Mouse (Mus musculus) gastrocnemius, postnatal 25 days (tissue): ENCODE results near the gene Eprs. TPM values are rescaled to one million over a fixed set of nuclear protein-coding genes. Genes with fewer than 3 reads are reported as not detected.

ENCODE experiments used
- DNase-seq: peaks from one replicate; pipeline ENCODE4 v3.0.0; 2022
- microRNA-seq, 2 experiments: library from miRNA; unstranded; fragments of <30 nt; microRNA quantifications; one replicate each; pipeline ENCODE4 v1.2.0; 2021; ENCODE audit warnings: borderline replicate concordance in 2 of 2
- total RNA-seq, 2 experiments: library from RNA; stranded (reverse); gene quantifications; 1 replicate in 1 of 2; 2 replicates in 1 of 2; pipeline ENCODE4 v1.2.3; 2021

The Eprs gene
- total RNA-seq, 2 experiments from 2014 or later: 147 to 149 TPM

GRCm38 (mm10) chr1:185451077-185451476, 88.2 kb downstream of the Eprs start:
- no peak for DNase-seq

GRCm38 (mm10) chr1:185451495-185451894, 88.7 kb downstream of the Eprs start:
- no peak for DNase-seq

- DNase-seq: no peak
These were observed 89.6 kb downstream of the Eprs start for GRCm38 (mm10) chr1:185452461-185452860.

GRCm38 (mm10) chr1:185454144-185454543, 91.3 kb downstream of the Eprs start:
- DNase-seq: no peak

- DNase-seq: no peak
These were observed 91.7 kb downstream of the Eprs start, which contains the start of gene Slc30a10 for GRCm38 (mm10) chr1:185454575-185454954. Gene Slc30a10 (plus strand): TSS chr1:185454848.

GRCm38 (mm10) chr1:185454955-185455701, 92.3 kb downstream of the Eprs start:
- DNase-seq: no peak

- no peak for DNase-seq
These were observed 93.5 kb downstream of the Eprs start for GRCm38 (mm10) chr1:185456327-185456726.

- DNase-seq: no peak
These were observed 97.3 kb downstream of the Eprs start for GRCm38 (mm10) chr1:185460096-185460495.

GRCm38 (mm10) chr1:185462889-185463288, 100.0 kb downstream of the Eprs start:
- DNase-seq: no peak

- DNase-seq: no peak
These were observed 106.7 kb downstream of the Eprs start for GRCm38 (mm10) chr1:185469551-185470021.

- no peak for DNase-seq
These were observed 109.3 kb downstream of the Eprs start for GRCm38 (mm10) chr1:185472025-185472720.

- no peak for DNase-seq
These were observed 109.9 kb downstream of the Eprs start for GRCm38 (mm10) chr1:185472730-185473129.

GRCm38 (mm10) chr1:185473437-185473836, 110.6 kb downstream of the Eprs start:
- DNase-seq: no peak

Small RNA genes lying within 50 kb of the gene (microRNA-seq; reads per million reads assigned to microRNA genes)
- gene Mir194-1 (0.26 to 0.74 reads per million in 2 experiments), gene Mir215 (0 to 1.6 reads per million in 2 experiments)

Other genes with a start within 250 kb of the Eprs start
- gene Rab3gap2, start 158.9 kb upstream of the Eprs start, total RNA-seq: 10 to 100 TPM; 15.8 to 16.3 TPM
- 10 to 100 TPM; 33.4 to 38.5 TPM for gene Iars2, start 33.6 kb upstream of the Eprs start, total RNA-seq
- 10 to 100 TPM; 17.8 to 18.1 TPM for gene Bpnt1, start 30.9 kb upstream of the Eprs start, total RNA-seq
- gene Slc30a10, start 91.8 kb downstream of the Eprs start, total RNA-seq: not detected